Mouse (Mus musculus) mouse trophoblast stem cell (cell line): Measurements from ENCODE around the gene Yeats4.

ENCODE experiments used
- in situ Hi-C, 2 experiments: fragments of 300-500 bp; cut with MseI, MboI; formaldehyde crosslinking; loops; 2 replicates in 1 of 2; 3 replicates in 1 of 2; pipeline ENCODE4 v1.15.1; 2025

Yeats4 gene

GRCm38 (mm10) chr10:117224102-117224990 lies at the start of gene Yeats4:
Gene Yeats4, minus strand, starts transcription at chr10:117224507.
- in situ Hi-C loops = loop anchor here in 1 of 2 experiments (25.0 kb wide), 1 partner anchor 137 kb away; no protein-coding TSS in a partner anchor

DNA sequence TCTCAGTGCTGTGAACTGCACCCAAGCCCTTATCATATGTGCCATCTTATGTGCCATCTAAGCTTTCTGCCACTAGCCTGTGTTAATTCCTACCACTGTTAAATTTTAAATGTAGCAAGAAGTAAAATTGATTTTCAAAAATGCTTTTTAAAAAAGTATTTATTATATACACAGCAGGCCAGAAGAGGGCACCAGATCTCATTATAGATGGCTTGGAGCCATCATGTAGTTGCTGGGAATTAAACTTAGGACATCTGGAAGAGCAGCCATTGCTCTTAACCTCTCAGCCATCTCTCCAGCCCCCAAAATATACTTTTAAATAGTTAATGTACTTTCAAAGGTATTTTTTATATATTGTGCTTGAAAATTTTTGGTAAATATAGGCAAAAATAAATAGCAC lies 47.7 kb upstream of the Yeats4 start:
- in situ Hi-C loops = no loop called here

- in situ Hi-C loops = no loop called here
Observed at GRCm38 (mm10) chr10:117259870-117260269, 35.6 kb upstream of the Yeats4 start.

- in situ Hi-C loops = loop anchor here in 1 of 2 experiments (10.0 kb wide), 1 partner anchor 86 kb away; no protein-coding TSS in a partner anchor
Observed at GRCm38 (mm10) chr10:117238603-117239002, 14.3 kb upstream of the Yeats4 start, which contains the start of gene 9530003J23Rik. Gene 9530003J23Rik, minus strand, starts transcription at chr10:117238703.

- in situ Hi-C loops = loop anchor here in 1 of 2 experiments (10.0 kb wide), 1 partner anchor 89 kb away; no protein-coding TSS in a partner anchor
Observed at GRCm38 (mm10) chr10:117235866-117236265, 11.6 kb upstream of the Yeats4 start.

GRCm38 (mm10) chr10:117234825-117235224 lies 10.5 kb upstream of the Yeats4 start:
- in situ Hi-C loops = loop anchor here in 1 of 2 experiments (10.0 kb wide), 1 partner anchor 90 kb away; no protein-coding TSS in a partner anchor

DNA sequence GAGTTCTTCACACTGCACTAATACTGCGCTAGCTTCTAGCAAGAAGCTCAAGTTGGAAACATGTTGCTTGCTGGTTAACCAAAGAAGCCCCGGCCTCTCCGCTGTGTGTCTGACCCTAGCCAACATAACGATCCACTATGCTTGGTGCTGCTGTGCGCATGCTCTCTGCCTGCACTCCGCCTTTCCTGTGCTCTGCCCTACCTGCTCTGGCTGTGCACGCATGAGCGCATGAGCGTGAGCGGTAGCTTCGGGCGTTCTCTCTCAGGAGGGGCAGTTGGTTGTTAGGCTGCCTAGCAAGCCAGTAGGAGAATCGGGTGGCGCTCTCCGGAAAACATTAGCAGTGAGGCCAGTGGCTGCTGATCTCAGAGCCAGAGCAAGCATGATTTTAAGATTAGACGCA lies 5.5 kb upstream of the Yeats4 start:
- in situ Hi-C loops = loop anchor here in 1 of 2 experiments (10.0 kb wide), 1 partner anchor 95 kb away; no protein-coding TSS in a partner anchor

- in situ Hi-C loops = no loop called here
Observed at GRCm38 (mm10) chr10:117226002-117226401, 1.7 kb upstream of the Yeats4 start.

DNA sequence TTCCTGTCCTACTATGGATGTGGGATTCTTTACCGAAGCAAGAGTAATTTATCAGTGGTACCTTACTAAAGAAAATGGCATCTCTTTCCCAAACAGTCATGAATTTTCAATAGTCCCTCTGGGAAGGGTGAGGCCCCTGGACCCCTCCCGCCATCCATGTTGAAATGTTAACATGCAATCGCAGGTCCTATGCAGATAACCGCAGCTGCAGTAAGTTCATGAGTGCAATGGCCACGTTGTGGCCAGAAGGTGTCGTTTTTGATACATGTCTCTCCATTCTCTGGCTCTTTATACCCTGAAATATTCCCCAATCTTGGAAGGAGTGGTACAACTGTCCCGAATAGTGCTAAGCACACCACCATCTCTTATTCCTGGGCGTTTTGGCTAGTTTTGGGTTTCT lies 787 bp upstream of the Yeats4 start:
- in situ Hi-C loops = no loop called here

DNA sequence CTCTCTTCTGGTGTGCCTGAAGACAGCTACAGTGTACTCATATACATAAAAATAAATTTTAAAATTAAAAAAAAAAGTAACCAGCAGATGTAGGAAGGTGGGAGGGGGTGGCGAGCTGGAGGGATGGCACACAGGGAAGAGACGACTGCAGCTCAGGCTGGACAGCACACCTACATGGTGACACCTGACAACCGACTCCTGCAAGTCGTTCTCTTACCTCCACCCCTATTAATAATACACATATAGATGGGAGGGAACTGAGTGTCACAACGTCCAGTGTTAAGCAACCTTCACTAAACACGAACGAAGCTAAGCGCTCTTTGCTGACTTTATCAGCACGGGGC lies 577 bp downstream of the Yeats4 start:
- in situ Hi-C loops = loop anchor here in 1 of 2 experiments (25.0 kb wide), 1 partner anchor 136 kb away; no protein-coding TSS in a partner anchor

GRCm38 (mm10) chr10:117222821-117223220 lies 1.5 kb downstream of the Yeats4 start:
- in situ Hi-C loops = loop anchor here in 1 of 2 experiments (25.0 kb wide), 1 partner anchor 136 kb away; no protein-coding TSS in a partner anchor

DNA sequence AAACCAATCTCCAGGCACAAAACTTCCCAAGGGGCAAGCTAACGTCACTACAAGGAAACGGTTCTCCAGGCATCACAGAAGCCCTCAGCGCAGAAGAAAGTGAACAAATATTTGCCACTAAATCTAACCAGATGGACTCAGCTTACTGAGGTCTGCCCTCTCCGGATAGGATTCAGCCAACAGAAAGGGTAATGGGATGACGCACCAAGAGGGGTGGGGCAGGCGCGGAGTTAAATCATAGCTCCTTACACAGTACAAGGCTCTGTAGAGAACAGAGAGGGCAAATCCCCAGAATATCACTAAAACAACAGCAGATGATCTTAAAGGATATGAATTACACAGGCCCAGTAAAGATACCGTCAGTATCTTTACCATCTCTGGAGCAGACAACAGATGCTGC lies 6.0 kb downstream of the Yeats4 start:
- in situ Hi-C loops = loop anchor here (10.0 to 25.0 kb wide), 2 partner anchors 131 to 144 kb away; no protein-coding TSS in a partner anchor

- in situ Hi-C loops = loop anchor here (10.0 to 25.0 kb wide), 2 partner anchors 130 to 143 kb away; no protein-coding TSS in a partner anchor
Observed at GRCm38 (mm10) chr10:117217246-117217840, 7.0 kb downstream of the Yeats4 start.

- in situ Hi-C loops = loop anchor here (10.0 to 25.0 kb wide), 2 partner anchors 129 to 142 kb away; no protein-coding TSS in a partner anchor
Observed at GRCm38 (mm10) chr10:117216793-117217192, 7.5 kb downstream of the Yeats4 start.

- in situ Hi-C loops = loop anchor here (10.0 to 25.0 kb wide), 2 partner anchors 129 to 141 kb away; no protein-coding TSS in a partner anchor
Observed at GRCm38 (mm10) chr10:117216132-117216495, 8.2 kb downstream of the Yeats4 start.

DNA sequence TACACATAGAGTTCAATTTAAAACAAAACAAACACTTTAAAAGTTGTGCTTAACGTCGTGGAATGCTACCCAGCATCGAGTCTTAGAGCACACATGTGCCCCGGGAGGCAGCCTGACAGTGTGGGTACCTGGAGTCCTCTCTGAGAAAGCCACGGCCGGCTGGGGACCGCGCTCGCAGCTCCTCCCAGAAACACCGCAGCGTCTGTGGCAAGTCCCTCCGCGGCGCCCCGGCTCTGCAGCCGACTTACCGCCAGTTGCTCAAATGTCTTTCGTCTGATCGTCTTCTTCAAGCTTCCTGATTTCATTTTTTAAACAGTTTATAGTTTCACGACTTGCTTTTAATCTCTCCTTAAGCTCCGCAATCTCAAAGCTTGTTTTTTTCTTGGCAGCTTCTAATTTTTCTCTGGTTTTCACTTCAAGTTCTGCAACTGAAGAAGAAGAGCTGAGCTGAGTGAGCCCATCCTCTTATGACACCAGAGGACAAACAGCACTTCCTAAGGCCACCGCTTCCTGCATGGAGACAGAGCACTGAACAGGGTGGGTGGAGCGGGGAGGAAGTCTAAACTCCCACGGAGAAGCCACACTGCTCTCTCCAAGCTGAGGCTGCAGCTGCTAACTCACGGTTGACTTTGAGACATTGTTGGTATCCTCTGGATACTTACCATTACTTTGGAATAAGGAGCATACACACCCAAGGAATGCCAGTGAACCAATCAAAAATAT lies 8.7 kb downstream of the Yeats4 start:
- in situ Hi-C loops = loop anchor here (10.0 to 25.0 kb wide), 2 partner anchors 128 to 141 kb away; no protein-coding TSS in a partner anchor

- in situ Hi-C loops = loop anchor here (10.0 to 25.0 kb wide), 2 partner anchors 124 to 136 kb away; no protein-coding TSS in a partner anchor
Observed at GRCm38 (mm10) chr10:117211023-117211422, 13.3 kb downstream of the Yeats4 start.

- in situ Hi-C loops = loop anchor here in 1 of 2 experiments (10.0 to 25.0 kb wide), 2 partner anchors 75 to 122 kb away; no protein-coding TSS in a partner anchor
Observed at GRCm38 (mm10) chr10:117209469-117209938, 14.8 kb downstream of the Yeats4 start.

GRCm38 (mm10) chr10:117208787-117209186 lies 15.5 kb downstream of the Yeats4 start:
- in situ Hi-C loops = loop anchor here in 1 of 2 experiments (10.0 to 25.0 kb wide), 2 partner anchors 74 to 121 kb away; no protein-coding TSS in a partner anchor

DNA sequence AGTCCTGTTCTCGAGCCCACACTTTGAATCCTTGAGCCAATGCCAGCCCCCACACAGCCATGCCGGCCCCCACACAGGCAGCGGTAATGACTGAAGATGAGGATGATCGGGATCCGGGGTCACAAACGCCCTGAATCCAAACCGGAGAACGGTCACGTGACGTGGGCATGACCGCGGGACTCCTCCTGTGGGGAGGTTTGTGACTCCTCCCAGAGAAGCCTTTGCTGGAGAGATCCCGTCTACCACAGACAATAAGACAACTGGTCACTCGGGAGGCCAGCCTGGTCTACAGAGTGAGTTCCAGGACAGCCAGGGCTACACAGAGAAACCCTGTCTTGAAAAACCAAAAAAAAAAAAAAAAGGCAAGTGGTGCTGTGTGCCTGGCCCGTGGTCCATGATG lies 16.1 kb downstream of the Yeats4 start:
- in situ Hi-C loops = loop anchor here in 1 of 2 experiments (10.0 to 25.0 kb wide), 2 partner anchors 73 to 121 kb away; no protein-coding TSS in a partner anchor
